Mouse (Mus musculus) right cerebral cortex, adult 18-20 months (tissue): ENCODE measurements around the gene Magoh.
A peak's percentile ranks its signal among the peaks of the same experiment; 100 is the strongest.

Source experiments
- DNase-seq: peaks from one replicate; pipeline ENCODE4 v3.0.0; 2022; ENCODE audit warnings: mixed read lengths

The Magoh gene

GRCm38 (mm10) chr4:107879254-107880050, at the start of gene Magoh:
Gene Magoh, plus strand, starts transcription at chr4:107879755.
- peak; percentile 96 for DNase-seq

DNA sequence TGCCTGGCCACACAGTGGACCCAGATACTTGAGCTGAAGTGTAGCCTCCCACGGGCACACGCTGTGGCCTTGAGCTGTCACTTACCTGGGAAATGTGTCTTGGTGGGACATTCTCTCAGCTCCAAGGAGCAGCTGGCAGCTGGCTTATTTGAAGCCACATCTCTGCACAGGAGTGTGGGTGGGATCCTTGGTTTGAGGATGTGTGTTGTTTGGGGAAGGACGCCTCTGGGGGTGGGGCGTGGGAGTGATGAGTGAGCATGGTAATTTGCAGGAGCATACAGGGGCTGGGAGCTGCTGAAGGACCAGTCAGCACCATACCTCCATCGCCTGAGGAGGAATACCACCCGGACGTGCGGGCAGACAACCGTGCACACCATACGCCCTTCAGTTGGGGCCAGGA, 49.4 kb upstream of the Magoh start:
- peak; percentile 85 for DNase-seq

GRCm38 (mm10) chr4:107830821-107831221, 48.7 kb upstream of the Magoh start:
- no peak for DNase-seq

DNA sequence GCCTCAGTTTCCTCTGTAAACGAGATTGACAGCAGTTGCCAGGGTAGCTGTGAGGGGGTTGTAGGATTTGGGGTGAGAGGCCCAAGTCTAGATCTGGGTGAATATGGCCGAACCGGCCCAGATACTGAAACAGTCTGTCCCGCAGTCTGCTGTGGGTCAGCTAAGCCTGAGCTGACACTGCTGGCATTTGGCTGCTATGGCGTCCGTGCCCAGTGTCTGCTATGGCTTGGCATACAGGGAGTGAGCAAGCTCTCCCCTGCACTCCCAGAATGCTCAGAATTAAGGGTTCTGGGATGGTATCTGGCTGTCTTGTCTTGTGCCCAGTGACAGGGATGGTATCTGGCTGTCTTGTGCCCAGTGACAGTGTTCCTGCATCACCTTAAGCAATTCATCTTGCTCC, 47.9 kb upstream of the Magoh start:
- DNase-seq, result no peak

DNA sequence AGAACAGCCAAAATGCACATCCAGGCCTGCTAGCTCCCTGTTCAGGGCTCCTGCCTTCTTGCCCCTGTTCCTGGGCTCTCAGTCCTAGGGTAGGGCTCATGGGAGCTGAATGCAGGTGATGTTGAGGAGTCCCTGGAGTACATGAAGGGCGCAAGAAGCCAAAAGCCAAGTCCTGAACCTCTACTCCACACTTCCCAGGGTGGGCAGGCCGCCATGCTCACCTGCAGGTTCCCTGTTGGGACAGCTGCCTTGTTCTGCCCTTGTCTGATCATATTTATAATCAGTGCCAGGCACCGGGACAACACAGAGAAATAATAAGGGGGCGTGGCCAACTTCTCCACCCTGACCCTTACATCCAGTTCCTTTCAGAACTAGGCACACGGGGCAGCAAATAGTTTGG, 46.0 kb upstream of the Magoh start:
- no peak for DNase-seq

DNA sequence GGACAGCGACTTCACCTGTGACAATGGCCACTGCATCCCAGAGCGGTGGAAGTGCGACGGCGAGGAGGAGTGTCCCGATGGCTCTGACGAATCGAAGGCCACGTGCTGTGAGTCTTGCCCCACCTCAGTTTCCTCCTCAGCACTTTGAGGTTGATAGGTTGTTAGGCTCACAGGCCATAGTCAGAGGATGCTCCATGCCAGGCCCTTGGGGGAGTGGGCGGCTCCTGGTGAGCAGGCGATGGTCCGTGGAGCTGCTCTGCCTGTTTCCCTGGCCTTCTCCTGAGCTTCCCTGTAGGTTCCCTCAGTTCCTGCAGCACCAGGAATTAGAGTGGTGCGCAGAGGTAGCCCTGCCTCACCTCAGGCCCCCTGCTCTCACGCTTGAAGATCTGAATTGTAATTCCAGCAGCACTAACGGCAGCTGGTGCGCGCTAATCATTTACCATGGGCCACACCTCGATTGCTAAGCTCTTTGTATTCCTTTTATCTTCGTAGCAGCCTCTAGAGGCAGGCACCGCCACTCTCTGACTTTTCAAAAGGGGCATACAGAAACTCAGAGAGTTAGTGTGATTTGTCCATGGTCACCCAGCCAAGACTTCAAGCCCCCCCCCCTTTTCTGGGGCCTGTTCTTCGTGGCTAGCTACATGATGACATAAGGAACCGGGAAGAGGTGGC, 44.8 kb upstream of the Magoh start:
- DNase-seq, result no peak

DNA sequence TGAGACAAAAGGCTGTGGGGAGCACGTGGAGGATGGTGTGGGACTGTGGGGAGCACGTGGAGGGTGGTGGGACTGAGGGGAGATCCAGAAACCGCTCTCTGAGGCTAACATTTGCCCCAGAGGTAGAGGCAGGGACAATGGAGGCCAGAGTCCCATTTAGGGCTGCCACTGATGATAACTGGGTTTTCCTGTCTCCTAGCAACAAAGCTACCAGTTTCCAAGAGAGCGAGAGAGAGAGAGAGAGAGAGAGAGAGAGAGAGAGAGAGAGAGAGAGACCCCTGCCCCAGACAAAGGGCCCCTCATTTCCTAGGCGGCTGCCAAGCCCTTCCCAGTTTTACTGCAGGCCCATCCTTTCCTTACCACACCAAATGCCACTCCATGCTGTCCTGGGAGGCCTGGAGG, 44.0 kb upstream of the Magoh start:
- no peak for DNase-seq

DNA sequence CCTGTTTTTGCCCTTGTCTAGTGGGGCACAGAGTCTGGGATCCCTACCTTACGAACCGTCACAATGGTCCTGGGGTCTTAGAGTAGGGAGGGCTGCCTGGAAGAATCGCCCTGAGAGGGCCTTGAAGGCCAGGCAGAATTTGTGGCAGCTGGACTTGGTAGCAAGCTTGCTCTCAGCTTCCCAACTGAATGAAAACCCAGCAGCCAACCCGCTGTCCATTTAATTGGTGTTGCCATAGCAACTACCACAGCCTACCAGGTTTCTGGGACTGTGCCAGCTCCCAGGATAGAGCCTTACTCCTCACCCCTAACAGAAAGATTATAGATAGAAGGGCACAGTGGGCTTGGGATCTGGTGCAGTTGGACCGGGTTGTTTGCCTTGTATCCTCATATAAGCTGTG, 42.8 kb upstream of the Magoh start:
- DNase-seq, result peak; percentile 78

GRCm38 (mm10) chr4:107837910-107838309, 41.6 kb upstream of the Magoh start:
- DNase-seq, result no peak

- no peak for DNase-seq
These were observed 35.9 kb upstream of the Magoh start for GRCm38 (mm10) chr4:107843687-107844086.

DNA sequence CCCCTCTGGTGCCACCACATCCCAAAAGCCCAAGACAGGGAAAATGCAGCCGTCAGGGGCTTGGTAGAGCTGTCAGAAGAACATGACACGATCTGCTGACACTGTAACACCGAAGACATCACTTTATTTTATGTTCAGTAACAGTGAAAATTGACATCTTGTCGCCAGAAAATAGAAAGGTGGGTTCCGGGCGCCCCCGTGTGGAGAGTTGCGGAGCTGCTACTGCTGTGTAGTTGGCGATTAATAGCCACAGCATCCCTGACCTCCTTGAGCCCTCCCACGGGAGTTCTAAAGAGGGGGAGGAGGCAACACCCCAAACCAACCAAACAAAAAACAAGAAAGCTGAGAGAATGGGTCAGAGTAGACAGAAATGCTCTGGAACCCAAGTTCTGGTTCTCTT, 34.6 kb upstream of the Magoh start:
- DNase-seq, result peak; percentile 56

- no peak for DNase-seq
These were observed 32.8 kb upstream of the Magoh start for GRCm38 (mm10) chr4:107846795-107847194.

DNA sequence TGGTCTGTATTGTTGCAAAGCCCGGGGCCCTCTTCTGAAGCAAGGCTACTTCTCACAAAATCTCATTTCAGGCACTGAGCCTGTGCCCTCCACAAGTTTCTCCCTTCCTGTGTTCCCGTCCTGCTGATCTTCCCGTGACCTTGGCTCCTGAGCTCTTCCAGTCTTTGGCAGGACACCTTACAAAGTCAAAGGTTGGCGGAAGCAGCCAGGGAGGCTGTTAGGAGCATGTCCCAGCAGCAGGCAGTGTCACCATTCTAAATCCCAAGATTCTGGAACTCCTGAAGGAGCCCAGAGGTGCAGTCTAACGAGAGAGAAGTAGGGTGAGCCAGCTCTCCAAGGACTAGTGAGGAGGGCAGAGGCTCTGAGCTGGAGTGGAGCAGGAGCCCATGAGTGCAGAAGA, 31.0 kb upstream of the Magoh start:
- DNase-seq, result no peak

- no peak for DNase-seq
These were observed 29.9 kb upstream of the Magoh start for GRCm38 (mm10) chr4:107849621-107850020.

DNA sequence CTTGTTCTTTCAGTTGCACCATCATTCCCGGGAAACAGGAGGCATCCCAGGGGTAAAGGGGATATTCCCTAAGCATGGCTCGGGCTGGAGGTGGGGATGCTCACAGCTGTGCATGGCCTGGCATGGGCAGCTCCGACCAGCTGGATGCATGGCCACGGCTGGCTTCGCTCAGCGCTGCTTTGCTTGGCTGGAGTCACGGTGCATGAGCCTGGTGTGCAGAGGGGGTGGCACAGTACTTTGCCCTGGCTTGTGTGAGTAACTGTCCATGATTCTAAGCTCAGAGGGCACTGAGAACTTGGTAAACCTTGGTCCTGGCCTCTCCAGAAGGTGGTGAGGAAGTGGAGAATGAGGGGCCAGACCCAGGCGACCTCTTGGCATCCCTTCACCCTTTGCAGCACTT, 29.5 kb upstream of the Magoh start:
- no peak for DNase-seq

DNA sequence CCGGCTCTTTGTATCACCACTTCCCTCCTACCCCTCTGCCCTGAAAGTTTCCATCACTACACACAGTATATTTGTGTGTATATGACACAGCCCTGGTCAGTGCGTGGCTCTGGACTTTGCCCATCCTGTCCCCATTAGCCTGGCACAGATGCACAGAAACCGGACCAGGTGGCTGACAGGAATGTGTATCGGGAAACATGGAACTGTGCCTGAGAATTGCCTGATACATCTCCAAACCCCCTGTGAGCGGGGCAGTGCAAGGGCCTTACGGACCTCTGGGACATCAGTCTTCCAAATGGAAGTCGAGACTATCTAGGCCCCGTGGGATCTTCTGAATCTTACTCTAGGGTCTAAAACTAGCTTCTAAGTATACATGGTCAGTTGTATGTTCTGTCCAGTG, 26.2 kb upstream of the Magoh start:
- DNase-seq, result no peak

GRCm38 (mm10) chr4:107853836-107854235, 25.7 kb upstream of the Magoh start:
- DNase-seq, result no peak

- no peak for DNase-seq
These were observed 22.4 kb upstream of the Magoh start for GRCm38 (mm10) chr4:107856958-107857686.

GRCm38 (mm10) chr4:107858995-107859394, 20.6 kb upstream of the Magoh start:
- no peak for DNase-seq

- DNase-seq, result no peak
These were observed 14.7 kb upstream of the Magoh start for GRCm38 (mm10) chr4:107864866-107865265.

- no peak for DNase-seq
These were observed 2.1 kb downstream of the Magoh start for GRCm38 (mm10) chr4:107881631-107882030.

- DNase-seq, result no peak
These were observed 6.8 kb downstream of the Magoh start for GRCm38 (mm10) chr4:107886371-107886770.

DNA sequence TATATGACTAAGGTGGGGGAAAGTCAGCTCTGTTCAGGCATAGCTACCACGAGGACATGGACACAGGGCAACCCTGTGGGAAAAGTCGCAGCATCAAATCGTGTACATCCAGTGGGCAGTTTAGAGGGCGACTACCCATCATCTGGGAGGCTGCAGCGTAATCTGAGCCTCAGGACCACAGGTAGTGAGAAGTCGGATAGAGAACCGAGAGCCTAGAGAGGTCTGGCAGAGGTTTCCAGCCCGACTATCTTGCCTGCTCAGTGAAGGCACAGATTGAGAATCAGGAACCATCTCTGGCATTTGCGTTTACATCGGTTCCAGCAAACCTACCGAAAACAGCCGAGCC, 9.8 kb downstream of the Magoh start:
- DNase-seq, result no peak
